Mouse (Mus musculus) erythroblast, embryonic 14.5 days (primary cell): ENCODE data around the gene Cyp24a1.

Experiments
- GATA1 ChIP-seq: IDR thresholded peaks from 2 replicates; pipeline ENCODE4 v1.6.1; 2012; ENCODE audit warnings: low read length, inconsistent platforms, mixed read lengths
- TAL1 ChIP-seq: IDR thresholded peaks from 3 replicates; pipeline ENCODE4 v1.6.1; 2012; ENCODE audit warnings: low read length, inconsistent platforms, mixed read lengths

DNA sequence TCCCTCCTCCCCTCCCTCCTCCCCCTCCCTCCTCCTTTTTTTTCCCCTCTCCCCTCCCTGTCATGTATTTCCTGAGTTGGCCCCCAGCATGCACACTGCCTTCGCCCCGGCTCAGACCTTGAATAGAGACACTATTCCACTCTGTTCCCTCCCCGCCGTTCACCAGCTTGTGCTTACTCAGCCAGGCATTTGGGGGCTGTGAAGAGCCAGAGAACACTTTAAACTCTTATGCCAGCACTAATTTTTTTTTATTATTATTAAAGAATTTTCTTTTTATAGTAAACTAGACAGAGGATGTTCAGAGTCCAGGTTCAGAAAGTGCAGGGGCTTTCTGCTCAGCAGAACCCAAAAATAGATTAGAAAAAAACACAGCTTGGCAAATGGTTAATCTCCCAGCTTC is 32.1 kb downstream of the Cyp24a1 start:
- TF ChIP-seq TAL1 (no peak), GATA1 (no peak)
